Mouse (Mus musculus) adrenal gland, postnatal 25 days (tissue): Measurements from ENCODE around the gene Arhgef10l. TPM values are rescaled to one million over a fixed set of nuclear protein-coding genes. Genes with fewer than 3 reads are reported as not detected.
A peak's percentile ranks its signal among the peaks of the same experiment; 100 is the strongest.

Source experiments
- DNase-seq: peaks from one replicate; pipeline ENCODE4 v3.0.0; 2021; ENCODE audit warnings: mixed read lengths
- total RNA-seq: library from RNA; stranded (reverse); gene quantifications from 2 replicates; pipeline ENCODE4 v1.2.3, GENCODE M21; 2021

Arhgef10l gene
- total RNA-seq, 1 experiment from 2014 or later = 16.6 TPM

DNA sequence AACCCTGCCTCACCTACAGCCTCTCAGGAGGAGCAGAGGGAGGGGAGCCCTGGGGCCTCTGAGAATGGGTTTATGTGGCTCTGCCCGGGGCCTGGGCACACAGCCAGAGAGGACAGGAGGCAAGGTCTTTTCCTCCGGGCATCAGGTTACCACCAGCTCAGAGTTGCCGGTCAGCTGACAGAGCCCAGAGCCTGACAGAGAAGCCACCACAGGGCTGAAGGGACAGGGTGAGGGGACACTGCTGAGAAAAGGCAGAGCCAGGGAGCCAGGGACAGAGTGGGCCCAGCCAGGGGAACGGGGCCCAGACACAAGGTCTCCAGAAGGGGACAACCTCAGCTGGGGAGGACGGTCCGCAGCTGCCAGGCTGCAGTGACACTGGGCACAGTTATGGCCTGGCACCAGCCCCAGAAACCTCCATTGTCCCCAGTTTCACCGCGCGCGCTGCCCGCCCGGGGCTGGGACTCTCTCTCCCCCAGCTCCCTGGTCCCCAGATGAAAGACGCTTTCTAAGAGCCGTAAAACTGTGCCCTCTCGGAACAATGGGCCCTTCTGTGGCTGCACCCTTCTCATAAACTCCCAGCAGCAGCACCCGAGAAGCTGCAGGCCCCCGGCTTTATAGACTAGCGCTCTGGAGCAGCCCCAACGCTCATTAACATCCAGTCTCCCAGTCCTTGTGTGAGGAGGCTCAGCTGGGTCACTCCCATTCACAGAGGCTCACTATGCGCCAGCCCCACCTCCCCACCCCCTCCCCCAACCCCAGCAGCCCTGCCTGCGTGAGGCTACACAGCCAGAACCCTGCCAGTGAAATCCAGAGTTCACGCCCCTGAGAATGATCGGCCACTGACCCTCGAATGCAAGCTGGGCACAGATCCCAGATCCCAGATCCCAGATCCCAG lies 7.9 kb downstream of the Arhgef10l start:
- DNase-seq = peak; percentile 87

- no peak for DNase-seq
These were observed 9.3 kb downstream of the Arhgef10l start for GRCm38 (mm10) chr4:140656529-140656928.

GRCm38 (mm10) chr4:140654798-140655197 lies 11.0 kb downstream of the Arhgef10l start:
- no peak for DNase-seq

- no peak for DNase-seq
These were observed 11.8 kb downstream of the Arhgef10l start for GRCm38 (mm10) chr4:140653835-140654583.

GRCm38 (mm10) chr4:140649731-140650130 lies 16.1 kb downstream of the Arhgef10l start:
- DNase-seq = no peak

DNA sequence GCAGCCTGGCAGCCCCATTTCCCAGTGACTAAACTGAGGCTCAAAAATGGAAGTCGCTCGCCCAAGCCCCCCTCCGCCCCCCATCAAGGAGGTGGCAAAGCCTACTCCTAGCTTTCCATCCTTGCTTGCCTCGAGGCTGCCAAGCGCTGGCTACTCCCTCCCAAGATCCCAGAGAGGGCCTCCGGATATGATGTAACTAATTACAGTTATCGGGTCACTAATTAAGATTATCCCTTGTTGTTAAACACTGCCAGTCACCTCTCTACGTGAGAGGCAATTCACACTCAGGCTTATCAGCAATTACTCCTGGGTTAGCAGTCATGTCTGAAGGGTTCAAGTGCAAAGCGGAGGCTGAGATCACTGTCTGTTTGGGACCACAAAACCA lies 16.6 kb downstream of the Arhgef10l start:
- no peak for DNase-seq

DNA sequence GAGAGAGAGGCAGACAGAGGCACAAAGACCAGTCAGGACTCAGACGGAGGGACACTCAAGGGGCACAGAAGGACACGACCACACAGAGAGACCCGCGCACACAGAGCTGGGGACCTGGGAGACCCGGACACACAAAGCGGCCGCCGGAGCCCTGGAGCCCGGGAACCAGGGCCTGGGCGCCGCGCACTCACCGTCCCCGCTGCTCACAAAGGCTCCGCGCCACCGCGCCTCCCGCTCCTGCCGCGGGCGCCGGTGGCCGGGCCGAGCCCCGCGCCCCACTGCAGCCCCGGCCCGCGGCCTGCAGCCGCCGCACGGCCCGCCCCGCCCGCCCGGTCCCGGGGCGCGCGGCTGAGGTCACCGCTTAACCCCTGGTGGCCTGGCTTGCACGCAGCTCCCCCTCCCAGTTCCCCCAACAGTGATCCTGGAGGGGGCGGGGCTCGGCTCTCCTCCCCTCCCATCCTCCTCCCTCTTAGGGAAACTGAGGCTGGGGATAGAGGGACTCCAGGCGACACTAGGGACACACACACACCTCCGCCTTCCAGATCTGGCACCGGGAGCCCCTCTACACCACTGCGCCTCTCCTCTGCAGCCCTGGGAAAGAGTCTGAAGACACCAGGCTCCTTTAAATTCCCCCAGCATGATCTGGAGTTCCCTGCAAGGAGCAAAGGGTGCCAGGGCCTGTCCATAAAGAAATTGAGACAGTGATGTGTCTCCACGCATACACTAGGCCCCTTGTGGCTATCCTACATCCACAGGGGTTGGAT lies 17.2 kb downstream of the Arhgef10l start:
- DNase-seq = peak; percentile 56

DNA sequence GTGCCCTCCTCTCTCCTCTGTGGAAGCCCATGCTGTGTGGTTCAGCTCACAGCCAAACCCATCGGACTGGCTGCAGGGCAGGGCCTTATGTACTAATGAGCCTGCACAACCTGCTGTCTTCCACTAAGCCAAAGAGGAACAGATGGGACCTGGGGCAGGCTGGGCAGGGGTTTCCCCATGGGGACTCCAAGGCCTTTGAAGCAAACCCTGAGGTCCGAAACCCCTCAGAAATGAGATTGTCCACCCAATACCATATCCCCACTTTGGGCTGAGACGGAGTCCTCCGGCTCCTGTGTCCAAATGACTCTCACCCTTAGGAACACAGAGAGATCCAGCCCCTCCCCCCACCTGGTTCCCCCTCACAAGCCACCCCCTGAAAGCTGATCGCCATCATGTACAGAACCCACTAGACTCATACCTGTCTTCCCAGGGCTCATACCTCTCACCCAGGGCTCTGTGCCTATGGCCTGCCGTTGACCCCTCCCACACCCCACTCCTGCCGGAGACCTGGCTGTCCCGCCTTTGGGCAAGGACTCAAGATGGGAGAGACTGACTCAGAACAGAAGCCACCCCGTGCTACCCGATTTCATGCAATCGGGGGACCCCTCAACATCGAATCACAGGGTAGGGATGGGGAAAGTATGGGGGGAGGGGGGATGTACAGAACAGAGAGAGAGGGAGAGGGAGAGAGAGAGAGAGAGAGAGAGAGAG lies 17.9 kb downstream of the Arhgef10l start:
- no peak for DNase-seq

- DNase-seq = no peak
These were observed 20.2 kb downstream of the Arhgef10l start for GRCm38 (mm10) chr4:140645638-140646037.

DNA sequence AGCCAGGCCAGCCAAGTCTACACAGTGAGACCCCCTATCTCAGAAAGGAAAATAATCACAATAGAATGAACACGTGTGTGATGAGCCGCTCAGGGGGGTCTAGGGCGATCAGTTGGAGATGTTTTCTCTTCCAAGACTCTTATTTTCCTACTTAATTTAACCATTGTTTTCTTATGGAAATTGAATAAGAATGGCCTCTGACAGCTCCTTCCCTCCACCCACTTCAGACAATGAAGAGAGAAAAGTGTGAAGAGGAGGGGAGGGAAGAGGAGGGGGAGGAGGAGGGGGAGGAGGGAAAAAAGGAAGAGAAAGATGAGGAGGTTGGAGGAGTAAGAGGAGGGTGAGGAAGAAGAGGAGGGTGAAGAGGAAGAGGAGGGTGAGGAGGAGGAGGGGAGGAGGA lies 21.1 kb downstream of the Arhgef10l start:
- no peak for DNase-seq

- DNase-seq = no peak
These were observed 21.5 kb downstream of the Arhgef10l start for GRCm38 (mm10) chr4:140644276-140644675.

DNA sequence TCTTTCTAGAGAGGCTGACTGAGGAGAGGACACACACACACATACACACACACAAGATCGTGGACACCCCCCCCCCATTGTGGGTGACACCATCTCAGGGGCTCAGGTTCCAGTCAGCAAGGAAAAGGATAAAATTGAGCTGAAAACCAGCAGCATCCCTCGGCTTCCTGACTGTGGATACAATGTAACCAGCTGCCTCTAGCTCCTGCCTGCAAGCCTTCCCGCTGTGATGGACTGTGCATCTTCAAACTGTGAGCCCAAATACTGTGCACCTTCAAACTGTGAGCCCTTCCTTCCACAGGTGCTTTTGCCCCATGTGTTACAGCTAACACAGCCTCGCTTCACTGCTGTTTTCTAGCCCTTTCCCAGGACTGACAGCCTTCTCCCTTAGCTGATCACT lies 23.4 kb downstream of the Arhgef10l start:
- DNase-seq = no peak

DNA sequence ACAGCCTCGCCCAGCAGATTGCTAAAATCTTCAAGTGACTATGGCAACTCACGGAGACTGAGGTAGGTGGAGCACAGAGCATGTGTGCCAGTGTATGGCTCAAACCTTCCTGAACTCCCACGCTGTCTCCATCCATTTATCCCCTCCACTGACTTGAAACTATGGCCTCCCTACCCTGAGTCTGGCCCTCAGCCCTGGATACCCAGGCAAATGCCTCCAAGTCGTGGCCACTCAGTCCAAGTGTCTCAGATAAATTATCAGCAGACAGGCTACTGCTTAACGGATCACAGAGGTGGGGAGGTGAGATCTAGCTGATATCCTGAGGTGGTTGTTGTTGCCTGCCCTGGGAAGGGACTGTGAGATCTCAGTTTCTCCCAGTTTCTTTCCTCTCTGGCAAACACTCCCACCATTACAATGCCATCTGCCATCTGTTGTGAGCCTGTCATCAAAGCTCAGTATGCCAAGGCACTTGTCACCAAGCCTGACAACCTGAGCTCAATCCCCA lies 24.3 kb downstream of the Arhgef10l start:
- no peak for DNase-seq

GRCm38 (mm10) chr4:140640668-140641067 lies 25.1 kb downstream of the Arhgef10l start:
- no peak for DNase-seq

DNA sequence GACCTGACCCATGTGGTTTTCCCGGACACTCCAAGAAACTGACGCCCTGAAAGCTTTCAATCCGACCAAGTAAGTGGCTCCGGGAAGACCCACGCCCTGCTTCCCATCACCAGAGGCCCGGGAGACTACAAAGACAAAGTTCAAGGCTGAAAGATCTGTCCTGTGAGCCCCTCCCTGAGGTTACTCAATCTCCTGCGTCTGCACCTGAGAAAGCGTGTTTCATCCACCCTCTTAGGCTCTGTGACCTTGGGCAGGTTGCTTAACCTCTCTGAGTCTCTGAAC lies 25.6 kb downstream of the Arhgef10l start:
- DNase-seq = no peak

GRCm38 (mm10) chr4:140639431-140640241 lies 26.2 kb downstream of the Arhgef10l start:
- DNase-seq = no peak

DNA sequence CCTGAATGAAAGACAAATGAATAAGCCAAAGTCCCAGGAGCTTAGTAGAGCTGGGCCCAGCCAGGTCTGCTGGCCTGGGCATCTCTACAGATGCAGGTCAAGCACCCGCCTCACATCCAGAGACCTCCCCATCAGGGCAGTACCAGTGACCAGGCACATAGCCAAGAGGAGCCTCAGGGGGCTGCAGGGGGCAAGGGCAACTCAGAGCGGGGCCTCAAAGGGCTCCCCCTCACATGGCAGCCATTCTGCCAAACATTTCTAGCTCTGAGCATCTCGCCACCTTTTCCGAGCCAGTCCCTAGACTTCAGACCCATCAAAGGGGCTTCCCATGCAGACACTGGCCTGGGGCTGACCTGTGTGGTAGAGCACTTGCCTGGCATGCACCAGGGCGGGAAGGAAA lies 27.2 kb downstream of the Arhgef10l start:
- no peak for DNase-seq

GRCm38 (mm10) chr4:140637269-140637668 lies 28.5 kb downstream of the Arhgef10l start:
- no peak for DNase-seq

DNA sequence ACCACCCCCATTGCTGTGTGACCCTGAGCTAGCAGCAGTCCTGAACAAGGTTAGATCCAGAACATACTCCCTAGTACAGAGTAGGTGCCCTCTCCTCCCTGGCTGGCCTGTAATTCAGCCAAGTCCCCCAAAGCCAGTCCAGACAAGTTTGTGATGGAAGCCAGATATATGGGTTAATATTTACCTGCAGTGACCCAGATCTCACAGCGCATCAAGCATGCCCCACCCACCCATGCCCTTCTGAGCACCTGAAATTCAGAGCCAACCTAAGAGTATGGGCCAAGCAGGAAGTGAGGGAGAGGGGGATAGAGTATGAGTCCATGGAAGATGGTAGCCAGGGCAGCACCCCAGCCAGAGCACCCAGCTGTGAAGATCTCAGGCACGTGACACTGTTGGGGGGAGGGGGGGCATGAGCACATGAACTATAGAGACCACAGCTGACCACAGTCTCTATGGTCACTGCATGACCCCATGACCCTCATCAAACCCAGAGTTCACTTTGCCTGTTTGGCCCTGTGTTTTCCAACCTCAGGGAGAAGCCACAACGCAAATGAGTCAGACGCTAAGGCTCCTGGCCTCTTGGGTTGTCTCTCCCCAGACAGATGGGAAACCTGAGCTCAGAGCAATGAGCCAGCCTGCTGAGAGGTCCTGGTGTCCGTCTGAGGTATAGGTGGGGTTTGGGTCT lies 29.4 kb downstream of the Arhgef10l start:
- DNase-seq = no peak

DNA sequence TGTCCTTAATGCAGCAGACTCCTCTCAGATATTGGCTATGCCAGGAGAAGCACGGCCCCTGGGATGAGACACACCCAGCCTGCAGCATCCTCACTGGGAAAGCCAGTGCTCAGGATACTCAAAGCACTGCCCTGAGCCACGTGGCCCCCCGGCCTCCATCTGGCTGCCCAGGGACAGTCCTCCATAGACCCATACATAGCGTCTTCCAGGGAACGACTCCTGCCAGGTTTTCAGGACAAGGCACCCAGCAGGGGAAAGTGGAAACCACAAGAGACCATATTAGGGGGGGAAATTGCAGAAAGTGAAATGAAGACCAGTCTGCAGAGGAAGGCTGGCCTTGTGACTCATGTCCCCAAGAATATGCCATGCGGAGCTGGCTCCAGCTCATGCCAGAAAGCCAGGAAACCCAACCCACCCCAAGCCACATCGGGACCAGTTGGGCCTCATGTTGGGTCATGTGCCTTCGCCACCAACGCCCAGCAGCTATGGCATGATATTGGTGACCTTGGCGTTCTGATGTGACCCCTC lies 30.9 kb downstream of the Arhgef10l start:
- no peak for DNase-seq
